Mouse (Mus musculus): ENCODE measurements around the gene Efna1. TPM values are rescaled to one million over a fixed set of nuclear protein-coding genes. Genes with fewer than 3 reads are reported as not detected.

Efna1 gene
- total and polyA plus RNA-seq, 3 experiments: not detected

DNA sequence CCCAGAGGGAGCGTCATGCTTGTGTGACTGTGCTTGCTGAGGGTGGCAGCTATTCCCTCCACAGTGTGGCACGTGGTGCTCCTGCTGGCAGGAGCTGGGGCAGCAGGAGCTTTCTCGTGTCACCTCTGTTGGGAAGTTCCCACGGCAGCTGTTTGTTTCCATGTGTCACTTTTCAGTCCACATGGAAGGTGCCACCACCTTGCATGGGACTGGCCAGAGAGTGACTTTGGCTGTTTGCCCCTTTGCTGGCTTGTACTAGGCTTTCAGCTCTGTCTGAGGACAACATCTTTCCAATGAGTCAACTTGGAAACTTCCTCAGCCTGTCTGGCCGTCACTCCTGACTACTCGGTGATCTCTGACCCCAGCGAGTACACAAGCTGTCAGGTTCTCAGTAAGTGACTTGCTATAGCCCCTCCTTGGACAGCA, 7.6 kb upstream of the Efna1 start:
- Histone ChIP-seq H3K4me3 (ENCODE audit: control insufficient read depth in 1 of 2, insufficient read depth in 1 of 2, low read depth in 2 of 2, low read length in 2 of 2) (no peak overlapping the region), H3K27me3 (ENCODE audit: control insufficient read depth in 1 of 2, insufficient read depth in 2 of 2, low read length in 2 of 2) (peaks cover 1 to 6% of the 10 kb centered on the region in 2 experiments), H3K27ac (ENCODE audit: control insufficient read depth, low read depth, low read length) (no peak overlapping the region), H3K4me1 (ENCODE audit: control insufficient read depth in 1 of 2, insufficient read depth in 2 of 2, low read length in 2 of 2) (peaks cover 8 to 17% of the 10 kb centered on the region in 2 experiments), H3K9me3 (replicated peaks; ENCODE audit: insufficient read depth, low read length) (no peaks in the 10 kb centered on the region), H3K9ac (ENCODE audit: control insufficient read depth, low read depth, low read length, poor library complexity, severe bottlenecking) (no peak overlapping the region), H3K79me2 (ENCODE audit: control insufficient read depth, insufficient read depth, low read length, poor library complexity) (no peaks in the 10 kb centered on the region), H3K36me3 (ENCODE audit: control insufficient read depth in 1 of 2, insufficient read depth in 2 of 2, low read length in 2 of 2) (peaks cover 0 to 8% of the 10 kb centered on the region in 2 experiments; a peak in 2 of 4 replicates)
- no peak for DNase-seq (ENCODE audit: low read depth, low spot score)
- TF ChIP-seq E2F4 (IDR thresholded peaks at IDR 0.05; ENCODE audit: borderline replicate concordance, low read depth, low read length) (no peak), ETS1 (IDR thresholded peaks at IDR 0.05; ENCODE audit: low read depth, low read length) (no peak), NELFE (IDR thresholded peaks at IDR 0.05; ENCODE audit: low read depth, low read length) (no peak), GATA1 (IDR thresholded peaks at IDR 0.05; ENCODE audit: low read depth, low read length) (no peak), GABPA (IDR thresholded peaks at IDR 0.05; ENCODE audit: low read depth, low read length) (no peak), MYB (IDR thresholded peaks at IDR 0.05; ENCODE audit: low read depth, low read length) (no peak), ELF1 (IDR thresholded peaks at IDR 0.05; ENCODE audit: low read depth, low read length) (no peak), USF1 (IDR thresholded peaks at IDR 0.05; ENCODE audit: low read depth, low read length) (no peak), CTCF (IDR thresholded peaks at IDR 0.05 in 2 of 3, conservative IDR thresholded peaks at IDR 0.05 in 1 of 3; ENCODE audit: control insufficient read depth in 1 of 3, insufficient read depth in 1 of 3, low read depth in 2 of 3, low read length in 3 of 3, poor library complexity in 1 of 3, severe bottlenecking in 1 of 3) (no peak), BHLHE40 (IDR thresholded peaks at IDR 0.05; ENCODE audit: borderline replicate concordance, low read depth, low read length) (no peak)

DNA sequence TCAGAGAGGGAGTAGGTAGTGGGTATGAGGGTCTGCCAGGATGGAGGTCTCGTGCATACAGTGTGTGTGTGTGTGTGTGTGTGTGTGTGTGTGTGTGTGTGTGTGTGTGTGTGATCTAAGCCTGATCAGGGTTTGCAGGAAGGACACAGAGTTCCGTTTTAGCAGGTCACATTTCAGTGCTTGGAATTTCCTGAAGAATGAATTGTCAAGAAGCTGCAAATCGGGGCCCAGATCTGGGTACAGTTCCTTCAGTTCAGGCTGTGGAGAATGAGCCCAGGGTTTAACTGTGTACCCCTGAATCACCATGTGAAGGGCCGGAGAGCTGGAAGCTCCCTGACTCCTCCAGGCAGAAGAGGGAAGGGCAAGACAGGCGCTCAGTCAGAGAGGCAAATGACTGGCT, 6.3 kb upstream of the Efna1 start:
- DNase-seq (ENCODE audit: low read depth, low spot score): no peak
- no peaks in the 10 kb centered on the region for H3K9me3 ChIP-seq (replicated peaks; ENCODE audit: insufficient read depth, low read length)
- peaks cover 8 to 15% of the 10 kb centered on the region in 2 experiments for H3K4me1 ChIP-seq (ENCODE audit: control insufficient read depth in 1 of 2, insufficient read depth in 2 of 2, low read length in 2 of 2)
- no peak overlapping the region for H3K4me3 ChIP-seq (ENCODE audit: control insufficient read depth in 1 of 2, insufficient read depth in 1 of 2, low read depth in 2 of 2, low read length in 2 of 2)
- no peak overlapping the region for H3K27ac ChIP-seq (ENCODE audit: control insufficient read depth, low read depth, low read length)
- TF ChIP-seq MAFK (IDR thresholded peaks at IDR 0.05; ENCODE audit: borderline replicate concordance, low read depth, low read length) (no peak), KAT2A (conservative IDR thresholded peaks at IDR 0.05; ENCODE audit: low read depth, low read length) (no peak), SIN3A (IDR thresholded peaks at IDR 0.05; ENCODE audit: low read length) (no peak), CHD2 (IDR thresholded peaks at IDR 0.05; ENCODE audit: low read length) (no peak), TCF12 (IDR thresholded peaks at IDR 0.05; ENCODE audit: low read depth, low read length) (no peak), POLR2A (IDR thresholded peaks at IDR 0.05; ENCODE audit: control insufficient read depth in 1 of 2, insufficient read depth in 1 of 2, low read depth in 1 of 2, low read length in 2 of 2, poor library complexity in 1 of 2) (no peak), CHD1 (IDR thresholded peaks at IDR 0.05; ENCODE audit: low read depth, low read length) (no peak), ZKSCAN1 (IDR thresholded peaks at IDR 0.05; ENCODE audit: low read depth, low read length) (no peak), SMC3 (IDR thresholded peaks at IDR 0.05; ENCODE audit: low read depth, low read length) (no peak), ZC3H11A (IDR thresholded peaks at IDR 0.05; ENCODE audit: low read depth, low read length) (no peak), USF1 (IDR thresholded peaks at IDR 0.05; ENCODE audit: low read depth, low read length) (no peak), GATA1 (IDR thresholded peaks at IDR 0.05; ENCODE audit: low read depth, low read length) (no peak), RAD21 (IDR thresholded peaks at IDR 0.05; ENCODE audit: low read depth, low read length) (no peak)
- H3K36me3 ChIP-seq (ENCODE audit: control insufficient read depth in 1 of 2, insufficient read depth in 2 of 2, low read length in 2 of 2): peaks cover 0 to 7% of the 10 kb centered on the region in 2 experiments; a peak in 2 of 4 replicates
- peaks cover 3 to 9% of the 10 kb centered on the region in 2 experiments for H3K27me3 ChIP-seq (ENCODE audit: control insufficient read depth in 1 of 2, insufficient read depth in 2 of 2, low read length in 2 of 2)
- H3K9ac ChIP-seq (ENCODE audit: control insufficient read depth, low read depth, low read length, poor library complexity, severe bottlenecking): no peak overlapping the region
- H3K79me2 ChIP-seq (ENCODE audit: control insufficient read depth, insufficient read depth, low read length, poor library complexity): no peaks in the 10 kb centered on the region

Data from MEL (cell line).